Mouse (Mus musculus): ENCODE measurements around the gene Ppfibp2. TPM values are rescaled to one million over a fixed set of nuclear protein-coding genes. Genes with fewer than 3 reads are reported as not detected.

Ppfibp2 gene
- 8.0 and 13.3 TPM in 2 replicates for polyA plus RNA-seq (2016; fragmentation: Nextera tagmentation; extraction: Ambion mirVana)

DNA sequence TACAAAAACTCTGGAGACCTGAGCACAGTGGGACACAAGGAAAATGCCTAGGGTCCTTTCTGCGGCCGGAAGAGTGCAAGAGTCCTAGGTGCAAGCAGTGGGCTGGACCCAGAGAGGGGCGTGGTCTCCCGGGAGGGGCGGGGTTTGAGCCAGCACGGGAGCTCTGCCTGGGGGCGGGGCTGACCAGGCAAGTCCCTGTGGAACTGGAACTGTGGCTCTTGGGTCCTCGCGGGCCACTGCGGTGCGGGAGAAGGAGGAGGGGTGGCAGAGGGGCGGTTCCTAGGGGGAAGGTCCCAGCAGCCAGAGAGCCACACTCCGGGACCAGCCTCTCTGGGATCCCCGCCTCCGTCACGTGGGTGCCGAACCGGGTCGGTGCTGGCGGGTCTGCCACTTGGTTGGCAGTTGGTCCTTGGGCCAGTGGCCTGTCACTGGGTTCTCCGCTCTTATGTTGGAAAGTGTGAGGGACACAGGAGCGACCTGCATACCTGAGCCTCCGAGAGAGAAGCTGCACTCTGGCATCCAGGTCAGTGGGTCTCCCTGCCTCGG lies at the start of gene Ppfibp2:
Gene Ppfibp2, plus strand, starts transcription at position 351 of the 546 bp plus-strand sequence.
- no peaks in the 10 kb centered on the region for H3K36me3 ChIP-seq
- peak; percentile 95 for DNase-seq (ENCODE audit: low spot score)

DNA sequence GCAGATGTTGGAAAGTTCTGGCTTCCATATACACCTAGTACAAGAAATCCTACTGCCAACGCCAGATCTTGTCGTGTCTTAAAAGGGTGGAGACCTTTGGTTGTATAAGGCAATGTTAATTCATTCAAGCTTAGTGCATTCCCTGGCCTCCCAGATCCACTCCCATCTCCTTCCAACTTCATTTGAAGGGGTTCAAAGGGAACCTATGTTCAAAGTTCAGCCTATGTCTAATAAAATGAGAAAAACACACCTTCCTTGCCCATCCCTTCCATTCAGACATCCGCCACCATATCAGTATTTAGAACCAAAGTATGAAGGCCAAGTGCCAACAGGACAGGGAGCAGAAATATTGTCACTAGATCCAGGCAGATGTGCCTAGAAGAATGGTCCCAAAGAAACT lies 47.1 kb upstream of the Ppfibp2 start:
- 89% methylated on average over 3 of the region's 3 CpGs for WGBS
- H3K27ac ChIP-seq = no peak overlapping the region
- no peak for DNase-seq (ENCODE audit: low spot score)

More for the DNA sequence above, at the start of gene Ppfibp2:
- H3K4me3 ChIP-seq = peak within 1 kb of the TSS; percentile 71
- peak within 1 kb of the TSS; percentile 77 for H3K27ac ChIP-seq
- peaks cover 23% of the 10 kb centered on the region for H3K4me1 ChIP-seq
- H3K27me3 ChIP-seq (ENCODE audit: insufficient read depth, poor library complexity, severe bottlenecking) = no peaks in the 10 kb centered on the region
- under 1% methylated on average over 23 of the region's 24 CpGs for WGBS
- H3K9me3 ChIP-seq = no peaks in the 10 kb centered on the region

DNA sequence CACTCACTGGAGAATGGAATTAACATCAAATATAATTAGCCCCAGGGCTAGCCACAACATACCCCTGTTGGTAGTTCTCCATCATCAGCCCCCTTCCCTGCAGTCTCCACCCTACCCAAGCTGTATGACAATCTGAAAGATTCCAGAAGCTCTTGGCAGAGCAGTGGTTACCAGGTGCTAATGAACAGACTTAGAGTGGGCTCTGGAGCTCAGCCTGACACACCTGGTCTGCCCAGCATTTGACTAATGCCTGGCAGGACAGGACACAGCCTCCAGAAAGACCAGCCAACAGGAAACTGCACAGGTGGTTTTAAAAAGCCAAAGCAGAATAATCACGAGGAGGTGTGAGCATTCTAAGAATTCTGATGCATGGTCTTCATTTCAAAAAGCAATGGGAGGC lies 41.5 kb upstream of the Ppfibp2 start:
- H3K9me3 ChIP-seq = no peaks in the 10 kb centered on the region
- H3K27ac ChIP-seq = no peak overlapping the region
- H3K4me3 ChIP-seq = no peak overlapping the region
- H3K36me3 ChIP-seq = no peaks in the 10 kb centered on the region
- 62% methylated on average over 1 of the region's 1 CpGs for WGBS
- no peaks in the 10 kb centered on the region for H3K27me3 ChIP-seq (ENCODE audit: insufficient read depth, poor library complexity, severe bottlenecking)
- no peaks in the 10 kb centered on the region for H3K4me1 ChIP-seq
- DNase-seq (ENCODE audit: low spot score) = no peak

More for the DNA sequence above, 47.1 kb upstream of the Ppfibp2 start:
- Histone ChIP-seq H3K36me3 (no peaks in the 10 kb centered on the region), H3K4me3 (no peak overlapping the region), H3K4me1 (no peaks in the 10 kb centered on the region), H3K9me3 (no peaks in the 10 kb centered on the region), H3K27me3 (ENCODE audit: insufficient read depth, poor library complexity, severe bottlenecking) (no peaks in the 10 kb centered on the region)

DNA sequence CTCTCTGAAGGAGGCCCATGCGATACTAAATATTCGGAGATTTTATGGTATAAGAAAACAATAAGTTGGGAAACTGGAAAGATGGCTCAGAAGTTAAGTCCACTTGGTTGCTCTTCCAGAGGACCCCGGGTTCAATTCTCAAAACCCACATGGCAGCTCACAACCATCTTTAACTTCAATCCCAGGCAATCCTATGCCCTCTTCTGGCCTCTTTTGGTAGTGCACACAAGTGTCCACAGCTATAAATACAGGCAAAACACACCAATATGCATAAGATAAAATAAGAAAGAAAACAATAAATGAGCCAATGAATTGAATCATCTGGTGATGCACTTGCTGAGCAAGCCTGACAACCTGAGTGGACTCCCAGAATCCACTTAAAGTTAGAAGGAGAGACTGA lies 39.1 kb upstream of the Ppfibp2 start:
- H3K27me3 ChIP-seq (ENCODE audit: insufficient read depth, poor library complexity, severe bottlenecking) = no peaks in the 10 kb centered on the region
- no peaks in the 10 kb centered on the region for H3K4me1 ChIP-seq
- H3K4me3 ChIP-seq = no peak overlapping the region
- H3K9me3 ChIP-seq = no peaks in the 10 kb centered on the region
- H3K27ac ChIP-seq = no peak overlapping the region
- no peaks in the 10 kb centered on the region for H3K36me3 ChIP-seq
- 81% methylated on average over 3 of the region's 3 CpGs for WGBS
- no peak for DNase-seq (ENCODE audit: low spot score)

DNA sequence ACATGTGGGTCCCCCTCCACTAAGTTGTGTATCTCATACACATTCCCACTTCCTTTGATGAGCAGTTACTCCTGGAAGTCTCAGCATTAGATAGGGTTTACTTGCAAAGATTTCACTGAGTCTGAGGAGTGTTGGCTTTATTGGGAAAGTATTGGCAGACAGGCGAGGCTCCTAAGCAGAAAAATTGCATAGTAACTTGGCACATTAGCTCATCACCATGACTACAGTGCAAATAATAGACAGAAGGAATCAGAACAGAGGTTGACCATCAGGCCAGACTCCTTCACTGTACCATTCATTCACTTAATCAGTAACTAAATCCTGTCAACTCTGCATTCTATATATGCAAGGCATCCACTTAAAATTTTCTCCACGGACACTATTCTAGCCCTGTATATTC lies 34.3 kb upstream of the Ppfibp2 start:
- no peaks in the 10 kb centered on the region for H3K4me1 ChIP-seq
- H3K36me3 ChIP-seq = no peaks in the 10 kb centered on the region
- H3K27ac ChIP-seq = no peak overlapping the region
- H3K4me3 ChIP-seq = no peak overlapping the region
- WGBS = 72% methylated on average over 2 of the region's 2 CpGs
- no peaks in the 10 kb centered on the region for H3K27me3 ChIP-seq (ENCODE audit: insufficient read depth, poor library complexity, severe bottlenecking)
- DNase-seq (ENCODE audit: low spot score) = no peak
- H3K9me3 ChIP-seq = no peaks in the 10 kb centered on the region

DNA sequence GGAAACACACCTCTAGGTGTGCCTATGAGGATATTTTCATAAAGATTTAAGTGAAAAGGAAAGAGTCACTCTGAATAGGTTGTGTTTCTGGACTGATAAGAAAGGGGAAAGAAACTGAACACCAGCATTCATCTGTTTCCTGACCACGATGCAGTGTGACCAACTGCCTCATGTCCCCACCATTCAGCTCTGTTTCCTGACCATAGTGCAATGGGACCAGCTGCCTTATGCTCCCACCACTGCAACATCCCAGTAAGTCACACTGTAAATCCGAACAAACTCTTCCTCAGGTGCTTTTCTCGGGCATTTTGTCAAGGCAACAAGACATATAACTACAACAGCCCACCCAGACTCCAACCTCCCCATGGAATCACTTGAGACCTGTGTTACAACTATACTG lies 33.4 kb upstream of the Ppfibp2 start:
- Histone ChIP-seq H3K27me3 (ENCODE audit: insufficient read depth, poor library complexity, severe bottlenecking) (no peaks in the 10 kb centered on the region), H3K4me3 (no peak overlapping the region), H3K4me1 (no peaks in the 10 kb centered on the region), H3K9me3 (no peaks in the 10 kb centered on the region), H3K27ac (no peak overlapping the region), H3K36me3 (no peaks in the 10 kb centered on the region)
- peak; percentile 68 for DNase-seq (ENCODE audit: low spot score)
- 63% methylated on average over 3 of the region's 3 CpGs for WGBS

DNA sequence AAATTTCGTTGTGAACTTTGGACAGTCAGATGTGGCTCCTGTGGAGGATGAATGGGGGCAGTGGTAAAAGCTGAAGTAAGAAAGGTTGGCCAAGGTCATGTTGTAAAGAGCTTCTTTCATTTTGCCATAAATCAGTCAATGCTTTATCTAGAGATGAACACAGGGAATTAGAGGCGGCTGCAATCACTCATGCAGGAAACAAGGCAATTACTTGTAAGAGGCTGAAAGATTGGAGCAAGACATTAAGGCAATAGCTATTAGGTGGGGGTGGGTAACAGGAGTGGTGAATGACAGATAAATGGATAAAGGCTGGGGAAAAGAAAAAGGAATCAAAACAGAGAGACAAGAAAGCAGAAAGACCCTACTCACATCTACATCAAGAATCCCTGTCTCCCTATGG lies 31.3 kb upstream of the Ppfibp2 start:
- Histone ChIP-seq H3K27me3 (ENCODE audit: insufficient read depth, poor library complexity, severe bottlenecking) (no peaks in the 10 kb centered on the region), H3K9me3 (no peaks in the 10 kb centered on the region), H3K36me3 (no peaks in the 10 kb centered on the region), H3K27ac (no peak overlapping the region), H3K4me3 (no peak overlapping the region), H3K4me1 (no peaks in the 10 kb centered on the region)
- WGBS = 50% methylated on average over 2 of the region's 2 CpGs
- peak; percentile 54 for DNase-seq (ENCODE audit: low spot score)

DNA sequence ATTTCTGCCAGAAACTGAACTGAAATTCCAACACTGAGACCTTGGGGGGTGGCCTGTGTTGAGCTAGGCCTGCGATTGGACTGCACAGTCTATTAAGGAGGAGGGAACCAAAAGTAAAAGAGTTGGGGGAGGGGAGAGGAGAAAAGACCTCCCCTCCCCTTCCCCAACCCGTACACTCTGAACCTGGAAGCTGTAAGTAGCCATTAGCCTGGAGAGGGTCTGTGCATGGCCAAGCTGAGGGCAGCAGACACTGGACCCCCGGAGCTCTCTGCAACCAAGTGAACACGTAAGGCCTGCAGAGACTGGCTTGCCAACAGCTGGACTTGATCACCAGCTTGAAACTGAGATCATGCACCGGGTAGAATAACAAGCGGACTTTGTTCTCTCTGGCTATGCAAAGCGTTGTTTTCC lies 27.7 kb upstream of the Ppfibp2 start, which contains the start of gene Olfml1:
Gene Olfml1, plus strand, starts transcription at position 186 of the 411 bp plus-strand sequence.
- H3K36me3 ChIP-seq = peaks cover 7% of the 10 kb centered on the region; the same call in 1 of the 2 replicates
- peak; percentile 77 for DNase-seq (ENCODE audit: low spot score)
- WGBS = 52% methylated on average over 7 of the region's 7 CpGs
- no peaks in the 10 kb centered on the region for H3K9me3 ChIP-seq
- H3K4me3 ChIP-seq = peak within 1 kb of the TSS; percentile 36
- H3K4me1 ChIP-seq = no peaks in the 10 kb centered on the region
- peak within 1 kb of the TSS; percentile 57 for H3K27ac ChIP-seq
- H3K27me3 ChIP-seq (ENCODE audit: insufficient read depth, poor library complexity, severe bottlenecking) = no peaks in the 10 kb centered on the region

DNA sequence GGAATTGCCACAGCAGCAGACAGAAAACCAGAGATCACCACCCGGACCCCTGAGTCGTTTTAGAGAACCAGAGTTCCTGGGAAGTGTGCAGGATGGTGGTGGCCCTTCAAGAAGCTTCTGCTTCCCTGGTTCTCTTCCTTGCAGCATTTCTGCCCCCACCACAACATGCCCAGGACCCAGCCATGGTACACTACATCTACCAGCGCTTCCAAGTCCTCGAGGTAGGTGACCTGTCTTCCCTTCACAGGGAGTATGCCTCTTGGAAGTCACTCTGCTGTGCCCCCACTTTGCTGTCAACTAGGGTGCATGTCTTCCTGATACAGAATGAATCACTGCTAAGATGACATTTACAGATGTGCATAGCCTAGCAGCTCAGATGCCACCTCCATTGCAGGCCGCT lies 27.3 kb upstream of the Ppfibp2 start:
- DNase-seq (ENCODE audit: low spot score) = no peak
- H3K27ac ChIP-seq = peak overlapping the region; percentile 57
- no peaks in the 10 kb centered on the region for H3K9me3 ChIP-seq
- no peaks in the 10 kb centered on the region for H3K27me3 ChIP-seq (ENCODE audit: insufficient read depth, poor library complexity, severe bottlenecking)
- peaks cover 7% of the 10 kb centered on the region; the same call in 1 of the 2 replicates for H3K36me3 ChIP-seq
- peak overlapping the region; percentile 36 for H3K4me3 ChIP-seq
- 66% methylated on average over 5 of the region's 5 CpGs for WGBS
- H3K4me1 ChIP-seq = no peaks in the 10 kb centered on the region

DNA sequence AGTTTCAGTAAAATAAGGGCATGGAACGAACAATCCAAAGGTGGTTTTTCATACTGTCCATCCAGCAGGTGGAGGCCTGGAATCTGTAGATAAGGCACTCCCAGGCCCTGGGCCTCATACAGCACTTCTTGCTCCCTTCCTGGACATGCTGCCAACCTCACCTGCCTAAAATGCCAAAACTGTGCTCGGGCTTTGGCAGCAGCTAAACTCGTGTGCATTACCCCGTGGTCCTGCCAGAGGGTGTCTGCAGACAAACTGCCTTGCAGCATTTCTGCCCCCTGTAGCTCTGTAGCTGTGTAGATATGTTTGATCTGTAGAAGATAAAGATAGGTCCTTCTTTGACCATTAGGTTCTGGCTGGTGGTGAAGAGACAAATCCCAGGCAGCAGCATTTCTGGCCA lies 26.0 kb upstream of the Ppfibp2 start:
- Histone ChIP-seq H3K4me3 (0 out of 2 replicates have a peak overlapping the region, but pooled peaks have one; percentile 1), H3K4me1 (no peaks in the 10 kb centered on the region), H3K36me3 (peaks cover 7% of the 10 kb centered on the region; the same call in 1 of the 2 replicates), H3K27ac (no peak overlapping the region), H3K27me3 (ENCODE audit: insufficient read depth, poor library complexity, severe bottlenecking) (no peaks in the 10 kb centered on the region), H3K9me3 (no peaks in the 10 kb centered on the region)
- no peak for DNase-seq (ENCODE audit: low spot score)
- 68% methylated on average over 4 of the region's 4 CpGs for WGBS

DNA sequence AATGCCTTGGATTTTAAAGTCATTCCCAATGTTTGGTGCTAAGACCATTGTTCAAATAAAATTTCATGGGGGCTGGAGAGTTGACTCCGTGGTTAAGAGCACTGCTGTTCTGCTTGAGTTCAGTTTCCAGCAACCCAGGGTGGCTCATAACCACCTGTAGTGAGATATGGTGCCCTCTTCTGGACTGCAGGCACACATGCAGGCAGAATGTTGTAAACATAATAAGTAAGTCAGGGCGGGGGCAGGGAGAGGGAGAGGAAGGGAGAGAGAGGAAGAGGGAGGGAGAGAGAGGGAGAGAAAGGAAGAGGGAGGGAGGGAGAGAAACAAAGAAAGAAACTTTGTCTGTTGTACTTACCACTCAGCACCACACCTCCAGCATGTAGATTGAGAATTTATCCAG lies 21.2 kb upstream of the Ppfibp2 start:
- no peaks in the 10 kb centered on the region for H3K4me1 ChIP-seq
- DNase-seq (ENCODE audit: low spot score) = peak; percentile 11
- no peak overlapping the region for H3K27ac ChIP-seq
- no peaks in the 10 kb centered on the region for H3K27me3 ChIP-seq (ENCODE audit: insufficient read depth, poor library complexity, severe bottlenecking)
- no peak overlapping the region for H3K4me3 ChIP-seq
- peaks cover 7% of the 10 kb centered on the region; the same call in 1 of the 2 replicates for H3K36me3 ChIP-seq
- H3K9me3 ChIP-seq = no peaks in the 10 kb centered on the region
- 44% methylated on average over 2 of the region's 2 CpGs for WGBS

DNA sequence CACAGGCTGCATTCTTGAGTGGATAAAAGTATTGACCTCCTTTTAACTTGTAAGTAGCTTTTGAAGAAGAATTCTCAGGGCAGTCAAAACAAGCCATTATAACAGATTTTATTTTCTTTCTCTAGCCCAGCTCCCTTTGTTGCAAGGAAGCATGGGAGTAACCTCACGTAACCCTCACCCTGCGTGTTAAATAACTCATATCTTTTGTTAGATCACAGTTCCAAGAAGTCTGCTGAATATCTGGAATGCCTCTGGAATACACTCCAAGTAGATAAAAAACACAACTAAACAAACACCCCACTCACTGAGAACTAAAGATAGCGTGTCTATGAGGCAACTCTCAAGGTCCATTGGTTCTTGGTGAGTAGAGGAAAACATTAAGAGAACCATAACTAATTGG lies 20.7 kb upstream of the Ppfibp2 start:
- H3K9me3 ChIP-seq = no peaks in the 10 kb centered on the region
- H3K4me3 ChIP-seq = no peak overlapping the region
- H3K36me3 ChIP-seq = peaks cover 7% of the 10 kb centered on the region; the same call in 1 of the 2 replicates
- peak; percentile 3 for DNase-seq (ENCODE audit: low spot score)
- no peaks in the 10 kb centered on the region for H3K4me1 ChIP-seq
- no peaks in the 10 kb centered on the region for H3K27me3 ChIP-seq (ENCODE audit: insufficient read depth, poor library complexity, severe bottlenecking)
- WGBS = 67% methylated on average over 3 of the region's 3 CpGs
- no peak overlapping the region for H3K27ac ChIP-seq

DNA sequence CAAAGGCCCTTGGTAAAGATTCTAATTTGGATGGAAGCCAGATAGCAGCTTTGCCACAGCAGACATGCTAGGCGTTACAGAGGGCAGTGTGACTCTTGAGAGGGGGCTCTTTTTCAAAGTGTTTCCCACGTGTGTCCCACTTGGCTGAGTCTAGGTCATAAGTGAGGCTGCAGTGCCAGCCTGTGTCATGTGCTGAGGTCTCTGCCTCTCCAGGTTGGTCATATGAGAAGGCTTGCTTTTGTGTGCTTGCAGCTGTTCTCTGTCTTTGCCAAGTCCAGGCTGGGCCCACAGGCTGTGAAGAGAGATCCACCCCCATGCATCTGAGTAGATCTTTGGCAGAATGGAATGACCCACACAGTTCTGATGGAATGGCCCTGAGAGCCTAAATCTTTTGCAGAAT lies 2.4 kb upstream of the Ppfibp2 start:
- no peak overlapping the region for H3K4me3 ChIP-seq
- peaks cover 21% of the 10 kb centered on the region for H3K4me1 ChIP-seq
- no peaks in the 10 kb centered on the region for H3K9me3 ChIP-seq
- H3K27me3 ChIP-seq (ENCODE audit: insufficient read depth, poor library complexity, severe bottlenecking) = no peaks in the 10 kb centered on the region
- no peak overlapping the region for H3K27ac ChIP-seq
- peak; percentile 72 for DNase-seq (ENCODE audit: low spot score)
- 32% methylated on average over 2 of the region's 2 CpGs for WGBS
- H3K36me3 ChIP-seq = no peaks in the 10 kb centered on the region

DNA sequence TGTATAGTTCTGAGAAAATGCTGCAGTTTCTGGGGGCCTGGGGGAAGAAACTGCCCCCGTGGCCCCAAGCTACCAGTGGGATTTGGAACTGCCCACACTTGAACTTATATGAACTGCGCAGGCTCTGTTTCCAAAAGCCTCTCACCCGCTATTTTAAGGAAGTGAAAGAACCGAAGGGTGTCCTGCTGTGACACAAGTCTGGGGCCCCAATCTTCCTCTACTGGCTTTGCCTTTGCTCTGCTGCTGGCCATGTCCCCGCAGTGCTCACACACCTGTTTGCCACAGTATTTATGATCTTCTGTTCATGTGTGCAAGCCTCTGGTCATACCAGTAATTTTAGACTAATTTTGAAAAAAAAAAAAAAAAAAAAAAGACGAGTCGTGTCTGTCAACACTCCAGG lies 1.1 kb upstream of the Ppfibp2 start:
- Histone ChIP-seq H3K27me3 (ENCODE audit: insufficient read depth, poor library complexity, severe bottlenecking) (no peaks in the 10 kb centered on the region), H3K36me3 (no peaks in the 10 kb centered on the region), H3K27ac (peak overlapping the region; percentile 77; the same call in 1 of the 2 replicates), H3K4me1 (peaks cover 23% of the 10 kb centered on the region), H3K9me3 (no peaks in the 10 kb centered on the region), H3K4me3 (peak overlapping the region; percentile 71)
- DNase-seq (ENCODE audit: low spot score) = no peak
- 35% methylated on average over 7 of the region's 7 CpGs for WGBS

Data from heart, embryonic 10.5 days (tissue).